Mouse (Mus musculus): ENCODE measurements at regions not wholly inside any gene's neighbourhood (a gene's known extent, or its start where the extent isn't known, plus 50 kb on each side); places are given as distances from the start of the nearest gene placed in this dataset.

- no peak overlapping the region for H3K4me3 ChIP-seq (ENCODE audit: insufficient read depth, low read length)
- H3K4me1 ChIP-seq (ENCODE audit: control insufficient read depth, insufficient read depth, low read length), result peaks cover 17% of the 10 kb centered on the region
- TF ChIP-seq CTCF (IDR thresholded peaks at IDR 0.05; ENCODE audit: borderline replicate concordance, insufficient read depth, low read length), result no peak
- no peak for TF ChIP-seq POLR2A (IDR thresholded peaks at IDR 0.05; ENCODE audit: low read depth, low read length)
- no peak overlapping the region for H3K27ac ChIP-seq (ENCODE audit: insufficient read depth, low read length)
Measured at GRCm38 (mm10) chr1:184454381-184454780, 278.0 kb downstream of the Hlx start.

- Histone ChIP-seq H3K27ac (ENCODE audit: insufficient read depth, low read length) (no peak overlapping the region), H3K4me1 (ENCODE audit: control insufficient read depth, insufficient read depth, low read length) (peaks cover 17% of the 10 kb centered on the region), H3K4me3 (ENCODE audit: insufficient read depth, low read length) (no peak overlapping the region)
- no peak for TF ChIP-seq POLR2A (IDR thresholded peaks at IDR 0.05; ENCODE audit: low read depth, low read length)
- no peak for TF ChIP-seq CTCF (IDR thresholded peaks at IDR 0.05; ENCODE audit: borderline replicate concordance, insufficient read depth, low read length)
Measured at GRCm38 (mm10) chr1:184453673-184454072, 278.7 kb downstream of the Hlx start.

GRCm38 (mm10) chr1:184453061-184453460, 279.4 kb downstream of the Hlx start:
- no peak for TF ChIP-seq POLR2A (IDR thresholded peaks at IDR 0.05; ENCODE audit: low read depth, low read length)
- TF ChIP-seq CTCF (IDR thresholded peaks at IDR 0.05; ENCODE audit: borderline replicate concordance, insufficient read depth, low read length), result no peak
- Histone ChIP-seq H3K4me3 (ENCODE audit: insufficient read depth, low read length) (no peak overlapping the region), H3K4me1 (ENCODE audit: control insufficient read depth, insufficient read depth, low read length) (peaks cover 17% of the 10 kb centered on the region), H3K27ac (ENCODE audit: insufficient read depth, low read length) (no peak overlapping the region)

GRCm38 (mm10) chr1:184451686-184452085, 280.7 kb downstream of the Hlx start:
- Histone ChIP-seq H3K4me1 (ENCODE audit: control insufficient read depth, insufficient read depth, low read length) (peaks cover 20% of the 10 kb centered on the region), H3K27ac (ENCODE audit: insufficient read depth, low read length) (no peak overlapping the region), H3K4me3 (ENCODE audit: insufficient read depth, low read length) (no peak overlapping the region)
- TF ChIP-seq CTCF (IDR thresholded peaks at IDR 0.05; ENCODE audit: borderline replicate concordance, insufficient read depth, low read length) (no peak), POLR2A (IDR thresholded peaks at IDR 0.05; ENCODE audit: low read depth, low read length) (no peak)

- Histone ChIP-seq H3K4me1 (ENCODE audit: control insufficient read depth, insufficient read depth, low read length) (peaks cover 9% of the 10 kb centered on the region), H3K4me3 (ENCODE audit: insufficient read depth, low read length) (no peak overlapping the region), H3K27ac (ENCODE audit: insufficient read depth, low read length) (no peak overlapping the region)
- no peak for TF ChIP-seq POLR2A (IDR thresholded peaks at IDR 0.05; ENCODE audit: low read depth, low read length)
- TF ChIP-seq CTCF (IDR thresholded peaks at IDR 0.05; ENCODE audit: borderline replicate concordance, insufficient read depth, low read length), result no peak
Measured at GRCm38 (mm10) chr1:184449007-184449406, 283.4 kb downstream of the Hlx start.

- TF ChIP-seq POLR2A (IDR thresholded peaks at IDR 0.05; ENCODE audit: low read depth, low read length), result no peak
- 0 out of 2 replicates have a peak, but pooled peaks have one; percentile 32 for TF ChIP-seq CTCF (IDR thresholded peaks at IDR 0.05; ENCODE audit: borderline replicate concordance, insufficient read depth, low read length)
- no peak overlapping the region for H3K27ac ChIP-seq (ENCODE audit: insufficient read depth, low read length)
- H3K4me1 ChIP-seq (ENCODE audit: control insufficient read depth, insufficient read depth, low read length), result peaks cover 9% of the 10 kb centered on the region
- H3K4me3 ChIP-seq (ENCODE audit: insufficient read depth, low read length), result no peak overlapping the region
Measured at GRCm38 (mm10) chr1:184447911-184448310, 284.5 kb downstream of the Hlx start.

GRCm38 (mm10) chr1:184447161-184447667, 285.2 kb downstream of the Hlx start:
- no peak overlapping the region for H3K27ac ChIP-seq (ENCODE audit: insufficient read depth, low read length)

GRCm38 (mm10) chr1:184444189-184444588, 288.2 kb downstream of the Hlx start:
- Histone ChIP-seq H3K4me1 (ENCODE audit: control insufficient read depth, insufficient read depth, low read length) (peaks cover 7% of the 10 kb centered on the region), H3K27ac (ENCODE audit: insufficient read depth, low read length) (no peak overlapping the region), H3K4me3 (ENCODE audit: insufficient read depth, low read length) (no peak overlapping the region)
- no peak for TF ChIP-seq CTCF (IDR thresholded peaks at IDR 0.05; ENCODE audit: borderline replicate concordance, insufficient read depth, low read length)
- TF ChIP-seq POLR2A (IDR thresholded peaks at IDR 0.05; ENCODE audit: low read depth, low read length), result no peak

More at GRCm38 (mm10) chr1:184447161-184447667, 285.2 kb downstream of the Hlx start:
- peaks cover 9% of the 10 kb centered on the region for H3K4me1 ChIP-seq (ENCODE audit: control insufficient read depth, insufficient read depth, low read length)
- no peak for TF ChIP-seq POLR2A (IDR thresholded peaks at IDR 0.05; ENCODE audit: low read depth, low read length)
- no peak for TF ChIP-seq CTCF (IDR thresholded peaks at IDR 0.05; ENCODE audit: borderline replicate concordance, insufficient read depth, low read length)
- no peak overlapping the region for H3K4me3 ChIP-seq (ENCODE audit: insufficient read depth, low read length)

GRCm38 (mm10) chr1:184442701-184443100, 289.7 kb downstream of the Hlx start:
- no peak overlapping the region for H3K27ac ChIP-seq (ENCODE audit: insufficient read depth, low read length)
- TF ChIP-seq CTCF (IDR thresholded peaks at IDR 0.05; ENCODE audit: borderline replicate concordance, insufficient read depth, low read length), result no peak
- TF ChIP-seq POLR2A (IDR thresholded peaks at IDR 0.05; ENCODE audit: low read depth, low read length), result no peak
- peaks cover 8% of the 10 kb centered on the region for H3K4me1 ChIP-seq (ENCODE audit: control insufficient read depth, insufficient read depth, low read length)
- no peak overlapping the region for H3K4me3 ChIP-seq (ENCODE audit: insufficient read depth, low read length)

GRCm38 (mm10) chr1:184441005-184441557, 291.3 kb downstream of the Hlx start:
- TF ChIP-seq POLR2A (IDR thresholded peaks at IDR 0.05; ENCODE audit: low read depth, low read length) (no peak), CTCF (IDR thresholded peaks at IDR 0.05; ENCODE audit: borderline replicate concordance, insufficient read depth, low read length) (no peak)
- Histone ChIP-seq H3K4me3 (ENCODE audit: insufficient read depth, low read length) (no peak overlapping the region), H3K27ac (ENCODE audit: insufficient read depth, low read length) (no peak overlapping the region; the same call in 1 of the 2 replicates), H3K4me1 (ENCODE audit: control insufficient read depth, insufficient read depth, low read length) (peaks cover 5% of the 10 kb centered on the region)
